Mouse (Mus musculus) limb, embryonic 12.5 days (tissue): ENCODE results near the gene Rnf38. TPM values are rescaled to one million over a fixed set of nuclear protein-coding genes. Genes with fewer than 3 reads are reported as not detected.

Experiments
- ATAC-seq: fragments of 200-750 bp; cut with Nextera tagmentation; 2 replicates; pipeline ENCODE4 v1.8.0; 2017; ENCODE audit warnings: low read depth, moderate TSS enrichment; ENCODE audit not compliant: insufficient number of reproducible peaks, insufficient read depth, low FRiP score, low TSS enrichment
- H3K27ac ChIP-seq: fragments of 300-500 bp; sonication (generic); 2 replicates; pipeline ENCODE4 v1.5.1; 2016; ENCODE audit warnings: mild to moderate bottlenecking, moderate library complexity
- H3K27me3 ChIP-seq: fragments of 300-500 bp; sonication (generic); 2 replicates; pipeline ENCODE4 v1.6.1; 2016; ENCODE audit warnings: mild to moderate bottlenecking, moderate library complexity
- H3K36me3 ChIP-seq: fragments of 300-500 bp; sonication (generic); 2 replicates; pipeline ENCODE4 v1.6.1; 2016; ENCODE audit warnings: mild to moderate bottlenecking, moderate library complexity
- H3K4me1 ChIP-seq: fragments of 300-500 bp; sonication (generic); replicated peaks from 2 replicates; pipeline ENCODE4 v1.6.1; 2016
- H3K4me2 ChIP-seq: fragments of 300-500 bp; sonication (generic); 2 replicates; pipeline ENCODE4 v1.6.1; 2016; ENCODE audit warnings: mild to moderate bottlenecking, moderate library complexity
- H3K4me3 ChIP-seq: fragments of 300-500 bp; sonication (generic); replicated peaks from 2 replicates; pipeline ENCODE4 v1.5.1; 2016; ENCODE audit warnings: mild to moderate bottlenecking
- H3K9ac ChIP-seq: fragments of 300-500 bp; sonication (generic); replicated peaks from 2 replicates; pipeline ENCODE4 v1.6.1; 2016; ENCODE audit warnings: mild to moderate bottlenecking, moderate library complexity
- H3K9me3 ChIP-seq: fragments of 300-500 bp; sonication (generic); 2 replicates; pipeline ENCODE4 v1.6.1; 2016; ENCODE audit warnings: mild to moderate bottlenecking, moderate library complexity
- WGBS: fragments of 180-500 bp; shearing (Covaris S2); methylation state at CpG from one replicate; pipeline ENCODE4 v1.1.7; 2016; 5-methylcytosine and 5-hydroxymethylcytosine counted together
- microRNA-seq: library from miRNA; unstranded; fragments of <30 nt; microRNA quantifications from one replicate; pipeline ENCODE4, GENCODE M21; 2017
- polyA plus RNA-seq: library from polyadenylated mRNA; unstranded; fragments of >200 nt; fragmentation: Nextera tagmentation; extraction: Ambion mirVana; gene quantifications from 2 replicates; pipeline ENCODE4 v1.2.1, GENCODE M21; 2016

The Rnf38 gene
- polyA plus RNA-seq, 1 experiment from 2014 or later = 29.4 TPM

- ATAC-seq = no peak
- 45% methylated on average over 11 of the region's 11 CpGs for WGBS
Observed at GRCm38 (mm10) chr4:44097576-44098335, 135.8 kb downstream of the Rnf38 start.

GRCm38 (mm10) chr4:44094475-44094874 lies 139.1 kb downstream of the Rnf38 start:
- Histone ChIP-seq H3K4me1 (peaks cover 5% of the 10 kb centered on the region; the same call in 1 of the 2 replicates), H3K4me2 (no peak overlapping the region), H3K9me3 (no peaks in the 10 kb centered on the region), H3K9ac (no peak overlapping the region), H3K27me3 (no peaks in the 10 kb centered on the region), H3K36me3 (no peaks in the 10 kb centered on the region), H3K27ac (no peak overlapping the region), H3K4me3 (no peak overlapping the region)
- ATAC-seq = no peak
- 74% methylated on average over 4 of the region's 4 CpGs for WGBS

More at GRCm38 (mm10) chr4:44097576-44098335, 135.8 kb downstream of the Rnf38 start:
- no peaks in the 10 kb centered on the region for H3K36me3 ChIP-seq
- H3K4me3 ChIP-seq = no peak overlapping the region
- no peak overlapping the region for H3K9ac ChIP-seq
- H3K27me3 ChIP-seq = no peaks in the 10 kb centered on the region
- H3K4me1 ChIP-seq = peaks cover 5% of the 10 kb centered on the region; the same call in 1 of the 2 replicates
- no peak overlapping the region for H3K4me2 ChIP-seq
- H3K9me3 ChIP-seq = no peaks in the 10 kb centered on the region
- no peak overlapping the region for H3K27ac ChIP-seq

GRCm38 (mm10) chr4:44092359-44092758 lies 141.2 kb downstream of the Rnf38 start:
- ATAC-seq = no peak
- H3K36me3 ChIP-seq = no peaks in the 10 kb centered on the region
- H3K9ac ChIP-seq = no peak overlapping the region
- no peaks in the 10 kb centered on the region for H3K27me3 ChIP-seq
- no peak overlapping the region for H3K27ac ChIP-seq
- 81% methylated on average over 10 of the region's 11 CpGs for WGBS
- H3K9me3 ChIP-seq = no peaks in the 10 kb centered on the region
- no peaks in the 10 kb centered on the region for H3K4me1 ChIP-seq
- H3K4me2 ChIP-seq = no peak overlapping the region
- H3K4me3 ChIP-seq = no peak overlapping the region

- Histone ChIP-seq H3K4me3 (no peak overlapping the region), H3K4me2 (no peak overlapping the region), H3K9ac (no peak overlapping the region), H3K27me3 (no peaks in the 10 kb centered on the region), H3K36me3 (no peaks in the 10 kb centered on the region), H3K4me1 (peaks cover 23% of the 10 kb centered on the region), H3K9me3 (no peaks in the 10 kb centered on the region), H3K27ac (no peak overlapping the region)
- ATAC-seq = no peak
- WGBS = 90% methylated on average over 3 of the region's 3 CpGs
Observed at GRCm38 (mm10) chr4:44085566-44085965, 148.0 kb downstream of the Rnf38 start.

GRCm38 (mm10) chr4:44084602-44085325 lies 148.8 kb downstream of the Rnf38 start:
- H3K36me3 ChIP-seq = no peaks in the 10 kb centered on the region
- ATAC-seq = no peak
- peaks cover 23% of the 10 kb centered on the region for H3K4me1 ChIP-seq
- no peak overlapping the region for H3K9ac ChIP-seq
- no peaks in the 10 kb centered on the region for H3K9me3 ChIP-seq
- WGBS = 77% methylated on average over 13 of the region's 13 CpGs
- no peak overlapping the region; the same call in 1 of the 2 replicates for H3K27ac ChIP-seq
- peak overlapping the region; percentile 43 for H3K4me2 ChIP-seq
- no peak overlapping the region for H3K4me3 ChIP-seq
- H3K27me3 ChIP-seq = no peaks in the 10 kb centered on the region

- H3K27ac ChIP-seq = no peak within 1 kb of the TSS; the same call in 1 of the 2 replicates
- no peak for ATAC-seq
- H3K36me3 ChIP-seq = no peaks in the 10 kb centered on the region
- no peak within 1 kb of the TSS for H3K9ac ChIP-seq
- no peak within 1 kb of the TSS for H3K4me3 ChIP-seq
- no peaks in the 10 kb centered on the region for H3K9me3 ChIP-seq
- no peaks in the 10 kb centered on the region for H3K27me3 ChIP-seq
- H3K4me1 ChIP-seq = peaks cover 23% of the 10 kb centered on the region
- H3K4me2 ChIP-seq = peak within 1 kb of the TSS; percentile 43
- WGBS = 4% methylated on average over 11 of the region's 11 CpGs
Observed at GRCm38 (mm10) chr4:44083945-44084344, 149.6 kb downstream of the Rnf38 start, which contains the start of gene Gne. TSS of gene Gne (minus strand) at chr4:44084177.

GRCm38 (mm10) chr4:44078358-44078933 lies 155.1 kb downstream of the Rnf38 start:
- Histone ChIP-seq H3K9me3 (no peaks in the 10 kb centered on the region), H3K27ac (no peak overlapping the region), H3K36me3 (no peaks in the 10 kb centered on the region), H3K4me3 (no peak overlapping the region), H3K27me3 (no peaks in the 10 kb centered on the region), H3K9ac (no peak overlapping the region), H3K4me2 (no peak overlapping the region), H3K4me1 (peaks cover 13% of the 10 kb centered on the region)
- ATAC-seq = no peak
- WGBS = 83% methylated on average over 7 of the region's 7 CpGs

Small RNA genes within 50 kb of the gene (microRNA-seq; reads per million reads assigned to microRNA genes)
- not detected for gene Mir5106

Other genes starting within 250 kb of the Rnf38 start
- 241 and 247 TPM in 2 replicates for gene Clta, start 229.3 kb downstream of the Rnf38 start, polyA plus RNA-seq
- gene Gne, start 149.6 kb downstream of the Rnf38 start, polyA plus RNA-seq = 20.5 and 20.7 TPM in 2 replicates
- 54.9 and 55.2 TPM in 2 replicates for gene Melk, start 67.1 kb upstream of the Rnf38 start, polyA plus RNA-seq